Mouse (Mus musculus): ENCODE data around the gene Acaa1a.

The Acaa1a gene

DNA sequence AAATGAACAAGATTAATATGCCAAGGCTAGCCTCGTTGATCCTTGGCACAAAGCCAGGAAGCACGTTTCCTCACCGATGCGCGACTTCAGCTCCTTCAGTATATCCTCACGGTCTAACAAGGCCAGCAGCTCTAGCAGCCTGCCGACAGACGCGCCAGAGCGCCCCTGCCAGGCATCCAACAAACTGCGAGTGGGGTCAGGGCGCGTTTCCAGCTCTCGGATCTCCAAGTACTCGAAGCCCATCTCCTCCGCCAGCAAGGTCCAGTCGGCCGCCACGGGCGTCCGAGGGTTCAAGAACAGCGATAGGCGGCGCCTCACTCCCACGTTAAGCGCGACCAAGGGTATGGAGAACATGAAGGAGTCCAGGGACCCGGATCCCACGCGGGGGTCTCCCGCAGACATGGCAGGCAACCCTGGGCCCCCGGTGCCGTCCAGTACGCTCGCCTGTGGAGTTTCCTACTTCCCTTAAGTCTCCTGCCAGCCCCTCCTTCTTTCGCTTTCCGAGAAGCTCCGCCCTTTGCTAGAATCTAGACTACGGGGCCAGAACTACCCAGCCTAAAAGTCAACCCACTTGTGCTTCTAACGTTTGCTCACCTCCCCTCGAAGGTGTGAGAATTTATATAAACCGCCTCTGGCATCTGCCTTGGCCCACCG is at the start of gene Acaa1a:
Gene Acaa1a, plus strand, starts transcription at position 119 of the 654 bp plus-strand sequence.
- peak; percentile 79 to 85 for DNase-seq

DNA sequence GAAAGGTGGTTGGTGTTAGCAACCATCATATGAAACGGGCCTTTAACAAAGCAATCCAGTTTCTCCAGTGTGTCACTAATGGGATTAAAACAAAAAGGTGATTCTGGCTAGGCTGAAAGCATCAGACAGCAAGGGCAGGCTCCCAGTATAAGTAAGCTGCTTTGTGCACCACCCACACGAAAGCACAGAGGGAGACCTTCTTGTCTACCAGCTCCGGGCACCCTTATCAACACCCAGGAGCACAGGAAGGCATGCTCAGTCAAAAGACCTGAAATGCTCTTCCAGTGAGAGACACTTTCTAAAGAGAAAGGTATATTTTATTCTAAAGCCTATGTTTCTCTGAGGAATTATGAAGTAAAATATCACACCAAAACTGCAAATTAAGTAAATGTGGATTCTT is 48.7 kb upstream of the Acaa1a start:
- DNase-seq: no peak

DNA sequence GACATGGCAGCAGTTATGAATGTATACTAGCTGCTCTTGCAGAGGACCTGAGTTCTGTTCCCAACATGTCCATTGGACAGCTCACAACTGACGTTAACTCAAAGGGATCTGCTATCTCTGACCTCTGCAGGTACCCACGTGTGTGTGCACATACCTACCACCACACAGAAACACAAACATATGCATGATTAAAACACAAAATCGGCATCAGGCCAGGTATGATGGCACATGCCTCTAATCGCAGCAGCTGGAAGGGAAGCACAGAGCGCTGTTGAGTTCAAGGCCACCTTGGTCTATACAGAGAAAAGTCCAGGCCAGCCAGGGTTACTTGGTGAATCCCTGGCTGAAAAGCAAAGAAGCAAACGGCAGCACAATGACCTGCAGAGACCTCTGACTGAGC is 41.8 kb upstream of the Acaa1a start:
- no peak for DNase-seq

DNA sequence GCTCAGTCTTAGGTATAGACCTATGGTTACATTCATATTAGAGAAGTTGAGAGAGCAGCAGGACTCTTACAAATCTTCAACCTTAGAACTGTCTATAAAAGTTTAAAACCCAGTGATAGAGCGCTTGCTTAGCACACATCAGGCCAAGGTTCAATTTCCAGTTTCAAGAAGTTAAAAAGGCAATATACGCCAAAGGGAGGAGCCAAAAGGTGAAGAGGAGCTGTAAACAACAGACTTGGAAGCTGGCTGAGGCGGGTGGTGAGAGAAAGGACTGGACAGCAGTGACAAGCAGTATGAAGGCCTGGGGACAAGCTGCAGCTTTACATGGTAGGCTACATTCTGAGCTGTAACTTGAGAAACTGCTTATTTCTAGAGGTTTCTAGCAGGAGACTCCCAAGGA is 40.9 kb upstream of the Acaa1a start:
- no peak for DNase-seq

DNA sequence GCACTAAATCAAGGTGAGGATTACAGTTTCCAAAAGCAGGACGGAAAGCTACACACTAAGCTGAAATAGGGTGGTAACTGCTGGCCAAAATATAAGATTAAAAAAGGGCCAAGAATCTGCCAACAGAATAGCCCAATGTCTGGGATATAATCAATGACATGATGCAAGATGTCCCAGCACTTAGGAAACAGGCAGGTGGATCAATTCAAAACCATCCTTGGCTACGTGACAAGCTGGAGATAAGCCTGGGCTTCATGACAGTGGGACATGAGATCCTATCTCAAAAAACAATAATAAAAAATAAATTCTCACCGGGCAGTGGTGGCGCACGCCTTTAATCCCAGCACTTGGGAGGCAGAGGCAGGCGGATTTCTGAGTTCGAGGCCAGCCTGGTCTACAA is 33.6 kb upstream of the Acaa1a start:
- DNase-seq: no peak

DNA sequence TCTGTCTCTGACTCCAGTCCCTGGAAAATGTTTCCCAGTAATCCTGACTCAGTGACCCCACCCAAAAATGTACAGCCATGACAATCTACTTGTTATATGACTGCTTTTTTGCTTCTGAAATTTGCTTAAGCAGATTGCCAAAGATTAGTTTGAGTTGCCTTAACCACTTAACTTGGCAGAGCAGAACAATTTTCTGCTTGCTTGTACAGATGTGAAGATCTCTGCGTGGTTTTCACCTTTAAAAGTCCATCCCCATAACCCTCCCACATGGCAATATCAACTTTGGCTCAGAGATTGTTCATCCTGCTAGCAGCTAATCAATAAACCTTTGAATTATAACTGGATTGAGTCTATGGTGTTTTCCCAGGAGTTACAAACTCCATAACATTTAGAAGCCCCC is 30.4 kb upstream of the Acaa1a start:
- DNase-seq: no peak

DNA sequence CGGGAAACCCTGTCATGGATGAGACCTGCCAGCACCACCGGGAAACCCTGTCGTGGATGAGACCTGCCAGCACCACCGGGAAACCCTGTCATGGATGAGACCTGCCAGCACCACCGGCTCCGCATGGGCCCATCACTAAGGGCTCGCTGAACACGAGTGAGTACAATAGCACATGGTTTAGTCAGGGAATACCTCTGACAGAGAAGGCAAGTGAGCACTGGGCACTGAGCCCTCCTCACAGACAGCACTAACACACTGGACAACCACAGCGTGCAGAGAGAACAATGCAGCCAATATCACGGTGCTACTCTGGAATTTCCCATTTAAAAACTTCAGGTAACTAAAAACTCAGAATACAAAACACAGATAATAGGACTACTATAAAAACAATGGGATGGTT is 26.4 kb upstream of the Acaa1a start:
- peak; percentile 23 to 45 for DNase-seq

DNA sequence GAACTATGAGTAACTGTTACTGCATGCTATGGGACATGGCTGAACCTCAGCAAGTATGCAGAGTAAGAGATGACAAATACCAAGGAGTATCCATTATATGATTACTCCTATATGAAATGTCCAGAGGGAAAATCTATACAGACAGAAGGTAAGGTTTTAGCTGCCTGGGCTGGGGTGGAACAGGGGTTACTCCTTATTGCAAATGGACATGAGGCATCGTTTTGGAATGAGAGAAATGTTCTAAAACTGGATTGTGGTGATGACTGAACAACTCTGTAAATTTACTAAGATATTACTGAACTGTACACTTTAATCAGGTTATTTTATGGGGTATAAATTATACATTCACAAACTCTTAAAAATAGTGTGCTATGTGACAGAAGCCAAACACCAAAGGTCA is 20.6 kb upstream of the Acaa1a start:
- DNase-seq: no peak

DNA sequence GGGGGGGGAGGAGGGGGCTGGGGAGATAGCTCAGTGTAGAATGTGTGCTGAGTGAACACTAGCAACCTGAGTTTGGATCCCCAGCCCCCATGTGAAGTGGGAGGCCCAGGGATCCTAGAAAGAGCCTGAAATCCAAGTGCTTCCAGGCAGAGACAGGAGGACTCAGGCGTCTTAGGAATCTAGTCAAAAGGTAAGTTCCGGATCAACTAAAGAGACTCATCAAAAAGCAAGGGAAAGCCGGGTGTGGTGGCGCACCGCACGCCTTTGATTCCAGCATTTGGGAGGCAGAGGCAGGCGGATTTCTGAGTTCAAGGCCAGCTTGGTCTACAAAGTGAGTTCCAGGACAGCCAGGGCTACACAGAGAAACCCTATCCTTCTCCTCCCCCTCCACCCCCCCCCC is 19.0 kb upstream of the Acaa1a start:
- no peak for DNase-seq

DNA sequence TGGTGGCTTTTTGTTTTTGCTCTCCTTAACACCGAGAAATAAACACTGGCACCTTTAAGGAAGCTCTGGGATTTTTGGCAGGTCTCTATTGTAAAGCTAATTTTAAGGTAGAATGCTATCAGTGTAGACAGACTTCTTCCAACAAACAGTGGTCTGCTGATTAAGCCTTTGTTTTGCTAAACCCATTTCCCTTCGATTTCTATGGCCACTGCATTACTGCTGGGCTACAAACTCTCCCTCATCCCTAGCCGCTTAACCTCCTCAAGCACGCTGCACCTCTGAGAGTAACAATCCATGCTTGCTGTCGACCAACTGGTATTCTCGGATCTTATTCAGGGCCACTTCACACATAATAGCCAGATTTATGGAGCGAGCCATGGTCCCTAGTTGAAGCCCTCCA is 18.5 kb upstream of the Acaa1a start:
- DNase-seq: no peak

DNA sequence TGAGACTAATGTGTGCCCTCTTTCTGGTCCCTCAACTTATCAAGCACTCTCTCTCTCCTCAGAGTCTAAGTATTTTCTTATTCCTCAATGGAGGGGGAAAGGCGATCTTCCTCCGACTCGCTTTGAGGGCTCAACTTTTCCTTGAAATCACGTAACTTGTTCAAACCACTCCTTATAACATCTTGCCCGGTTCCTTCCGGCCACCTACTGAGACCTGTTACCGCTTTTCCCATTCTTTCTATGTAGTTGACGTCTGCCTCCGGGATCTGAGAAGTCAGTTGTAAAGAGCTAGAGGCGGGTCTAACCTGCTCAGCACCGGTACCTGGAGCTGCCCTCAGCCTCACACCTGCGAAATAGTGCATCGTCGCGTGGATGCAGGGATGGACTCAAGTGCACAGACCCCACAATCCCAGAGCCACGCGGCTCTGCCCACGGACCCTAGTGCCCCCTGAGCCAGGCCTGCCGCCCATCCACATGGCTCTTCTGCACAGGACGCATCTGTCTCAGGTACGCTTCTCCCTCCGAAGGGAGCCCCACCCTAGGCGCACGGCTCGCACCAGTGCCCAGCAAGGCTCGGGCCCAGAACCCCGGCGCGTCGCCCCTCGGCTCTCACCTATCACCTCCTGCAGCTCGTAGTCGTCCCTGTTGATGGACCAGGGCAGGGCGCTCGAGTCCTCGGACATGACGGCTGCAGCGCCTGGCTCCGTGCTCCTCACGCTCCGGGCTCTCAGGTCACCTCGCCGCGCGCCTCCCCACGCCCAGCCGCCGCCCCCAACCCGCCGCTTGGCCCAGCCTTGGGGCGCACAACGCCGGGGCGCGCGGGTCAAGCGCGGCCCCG is 17.9 kb upstream of the Acaa1a start:
- no peak for DNase-seq

DNA sequence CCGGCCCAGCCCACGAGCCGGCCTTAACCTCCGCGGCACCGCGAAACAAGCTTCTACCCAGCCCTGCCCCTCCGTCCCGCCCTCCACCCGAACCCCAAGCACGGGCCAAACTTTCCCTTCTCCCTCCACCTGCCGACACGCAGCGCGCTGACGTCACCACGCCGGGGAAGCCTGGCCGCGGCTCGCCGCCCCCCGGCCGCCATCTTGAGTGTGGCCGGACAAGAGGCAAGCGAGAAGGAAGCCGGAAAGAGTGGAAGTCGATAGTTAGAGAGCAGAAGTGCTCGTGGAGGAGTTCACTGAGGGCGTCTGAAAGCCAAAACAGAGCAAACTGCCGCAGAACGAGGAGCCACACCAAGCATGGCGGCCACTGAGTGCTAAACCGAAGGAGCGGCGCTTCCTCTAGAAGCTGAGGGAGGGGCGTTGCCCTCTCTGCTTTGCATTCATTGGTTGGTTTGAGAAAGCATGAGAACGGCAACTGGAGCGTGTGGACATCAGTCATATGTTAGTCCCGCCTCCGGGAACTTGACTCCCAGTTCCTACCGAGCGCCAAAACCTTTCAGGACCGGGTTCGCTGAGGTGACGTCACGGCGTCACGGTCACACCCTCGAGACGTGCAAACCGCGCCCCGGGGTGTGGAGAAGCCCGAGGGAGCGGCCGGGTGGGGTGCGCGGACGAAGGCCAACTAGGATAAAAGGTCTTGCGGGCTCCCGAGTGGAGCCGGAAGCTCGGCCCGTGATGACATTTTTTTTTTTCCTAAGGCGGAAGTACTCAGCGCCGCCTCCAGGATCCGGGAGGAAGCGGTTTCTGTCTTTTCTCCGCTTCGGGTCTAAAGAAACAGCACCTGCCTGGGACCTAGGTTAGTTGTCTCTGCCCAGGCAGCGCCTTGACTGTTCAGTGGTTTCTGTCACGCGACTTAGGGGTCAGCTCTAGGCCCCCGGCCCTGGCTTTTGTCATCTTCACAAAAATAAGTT is 16.9 kb upstream of the Acaa1a start, which contains the start of gene Oxsr1:
Gene Oxsr1, minus strand, starts transcription at position 139 of the 971 bp plus-strand sequence.
- peak; percentile 97 to 99 for DNase-seq

DNA sequence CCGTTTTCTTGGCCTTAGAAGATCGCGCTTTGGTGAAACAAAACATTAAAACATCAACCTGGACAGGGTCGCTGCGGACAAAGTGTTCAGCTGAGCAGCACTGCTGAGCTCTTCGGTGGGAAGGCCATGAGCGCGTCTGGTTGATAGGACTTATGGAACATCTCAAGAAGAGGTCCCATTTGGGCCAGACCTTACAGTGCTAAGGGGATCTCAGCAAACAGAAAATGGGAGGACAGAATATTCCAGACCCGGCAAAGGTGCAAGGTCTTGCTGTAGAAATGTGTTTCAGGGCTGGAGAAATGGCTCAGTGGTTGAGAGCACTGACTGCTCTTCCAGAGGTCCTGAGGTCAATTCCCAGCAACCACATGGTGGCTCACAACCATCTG is 16.2 kb upstream of the Acaa1a start:
- DNase-seq: no peak

DNA sequence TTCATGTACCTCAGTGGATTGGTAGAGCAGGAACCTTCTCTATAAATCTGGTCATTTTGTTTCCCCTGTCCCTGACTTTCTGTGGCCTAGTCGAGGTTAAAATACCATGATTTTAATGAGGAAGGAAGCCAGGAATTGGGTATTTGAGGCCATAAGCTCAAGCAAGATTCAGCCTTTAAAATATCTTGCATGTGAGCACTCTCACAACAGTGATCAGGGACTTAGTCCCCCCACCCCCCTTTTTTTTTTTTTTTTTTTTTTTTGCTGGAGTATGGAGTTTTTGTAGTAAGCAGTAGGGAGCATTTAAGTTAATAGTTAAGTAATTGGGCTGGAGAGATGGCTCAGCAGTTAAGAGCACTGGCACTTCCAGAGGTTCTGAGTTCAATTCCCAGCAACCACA is 15.3 kb upstream of the Acaa1a start:
- DNase-seq: no peak

DNA sequence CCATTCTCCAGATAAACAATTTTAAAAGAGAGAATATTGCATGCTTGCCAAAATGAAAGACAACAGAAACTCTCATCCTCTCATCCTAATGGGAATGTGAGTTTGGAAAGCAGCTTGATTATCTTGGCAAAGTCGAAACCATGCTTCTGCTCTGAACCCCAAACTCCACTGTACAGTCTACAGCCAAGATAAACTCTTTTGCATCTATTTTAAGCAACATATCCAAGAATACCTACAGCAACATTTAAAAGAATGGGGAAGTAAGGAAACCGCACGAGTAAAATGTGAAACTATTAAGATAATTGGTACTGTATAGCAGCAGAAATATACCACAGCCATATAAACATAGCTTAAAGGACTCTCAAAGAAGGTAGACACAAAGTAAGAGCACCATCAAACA is 11.0 kb upstream of the Acaa1a start:
- DNase-seq: no peak

DNA sequence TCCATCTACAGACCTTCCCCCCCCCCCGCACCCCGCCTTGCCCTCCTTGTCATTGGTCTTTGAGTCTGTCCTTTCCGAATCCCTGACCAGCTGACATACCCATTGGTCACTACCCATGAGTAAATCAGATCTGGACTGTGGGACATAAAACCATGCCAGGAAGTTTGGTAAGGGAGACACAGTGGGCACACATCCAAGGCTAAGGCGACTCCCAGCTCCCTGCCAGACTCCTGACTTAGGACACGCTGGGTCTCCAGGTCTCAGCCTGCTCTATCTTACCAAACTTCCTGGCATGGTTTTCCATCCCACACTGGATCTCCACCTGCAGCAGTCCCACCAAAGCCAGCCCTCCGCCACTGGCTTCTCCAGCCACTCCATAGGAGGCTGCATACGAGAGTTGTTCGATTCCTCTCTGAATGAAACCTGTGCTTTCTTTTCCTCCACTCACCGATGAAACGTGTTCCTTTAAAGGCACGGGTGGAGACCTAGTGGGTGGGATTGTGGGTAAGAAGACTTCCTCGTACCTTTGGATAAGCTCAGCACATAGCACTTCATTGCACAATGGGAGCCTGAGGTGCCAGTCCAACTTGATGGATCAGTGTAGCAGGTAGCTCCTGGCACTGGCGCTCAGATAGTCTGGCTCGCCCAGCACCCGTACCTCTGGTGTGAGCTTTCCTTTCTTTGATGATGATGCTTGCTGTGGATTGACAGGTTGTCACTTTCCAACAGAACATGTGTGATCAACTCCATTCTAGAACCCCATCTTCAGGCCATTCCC is 9.1 kb upstream of the Acaa1a start:
- DNase-seq: no peak

DNA sequence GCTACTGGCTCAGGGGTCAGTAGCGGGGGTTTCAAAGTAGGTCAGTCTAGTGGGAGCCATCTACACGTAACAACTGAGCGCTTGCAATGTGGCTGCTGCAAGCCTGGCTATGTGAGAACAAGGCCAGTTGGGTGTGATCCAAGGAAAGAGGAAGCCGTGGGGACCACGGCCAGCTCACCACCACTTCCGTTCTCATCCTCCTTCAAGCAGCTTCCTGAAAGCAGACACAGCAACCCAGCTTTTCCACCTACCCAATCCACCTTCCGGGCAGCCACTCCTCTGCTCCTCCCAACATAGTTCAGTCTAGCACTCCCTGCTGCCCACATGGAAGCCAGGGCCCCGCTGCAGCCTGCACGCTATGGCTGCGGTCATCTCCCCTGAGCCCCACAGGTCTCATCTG is 5.2 kb upstream of the Acaa1a start:
- DNase-seq: peak; percentile 52 to 69

DNA sequence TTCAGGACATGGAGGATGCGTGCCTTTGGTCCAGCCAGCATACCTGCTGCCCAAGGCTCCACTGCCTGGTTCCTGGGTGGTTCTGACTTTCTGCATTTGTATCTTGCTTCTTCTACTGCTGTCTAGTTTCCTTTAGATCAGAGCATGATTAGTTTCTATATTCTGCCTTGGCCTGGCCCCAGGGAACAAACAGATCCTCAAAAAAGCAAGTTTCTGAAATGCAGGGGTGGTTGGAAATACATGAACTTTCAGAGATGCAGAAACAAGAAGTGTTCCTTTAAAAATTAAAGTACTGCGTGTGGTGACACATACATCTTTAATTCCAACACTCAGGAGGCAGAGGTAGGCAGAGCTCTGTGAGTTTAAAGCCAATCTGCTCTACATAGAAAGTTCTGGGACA is 4.6 kb upstream of the Acaa1a start:
- no peak for DNase-seq

DNA sequence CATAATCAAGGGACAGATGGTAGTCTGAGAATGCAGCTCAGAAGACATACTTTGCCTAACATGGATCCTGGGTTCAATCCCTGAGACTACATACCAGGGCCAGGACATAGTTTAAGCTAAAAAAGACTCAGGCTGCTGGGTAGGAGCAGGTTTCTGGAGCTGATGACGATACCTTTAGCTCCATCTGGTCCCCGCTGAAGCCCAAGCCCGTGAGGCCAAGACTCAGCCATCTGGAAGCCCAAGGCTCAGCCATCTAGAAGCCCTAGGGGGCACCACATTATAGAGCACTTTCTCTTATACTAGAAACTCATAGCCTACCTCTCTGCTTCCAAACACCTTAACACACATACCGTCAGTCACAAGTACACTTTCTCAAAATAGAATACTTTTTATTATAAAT is 3.9 kb upstream of the Acaa1a start:
- peak; percentile 30 to 37 for DNase-seq

DNA sequence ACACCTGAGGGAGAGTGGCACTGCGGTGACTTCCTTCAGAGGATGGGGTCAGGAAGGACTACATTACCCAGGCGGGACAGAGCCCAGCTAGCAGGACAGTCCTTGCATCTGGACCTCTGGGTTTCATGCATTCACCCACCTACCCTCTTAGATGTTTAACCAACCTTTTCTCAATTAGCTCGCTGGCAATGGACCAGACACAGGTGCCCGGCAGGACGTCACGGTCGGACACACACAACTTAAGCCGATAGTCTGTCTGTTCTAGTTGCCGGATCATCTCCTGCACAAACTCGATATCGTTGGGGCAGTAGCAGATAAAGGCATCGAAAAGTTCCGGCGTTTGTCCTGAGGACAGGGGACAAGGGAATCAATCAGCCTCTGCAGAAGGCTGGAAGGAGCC is 1.6 kb upstream of the Acaa1a start:
- peak in 1 of 2 experiments; percentile 38 for DNase-seq

DNA sequence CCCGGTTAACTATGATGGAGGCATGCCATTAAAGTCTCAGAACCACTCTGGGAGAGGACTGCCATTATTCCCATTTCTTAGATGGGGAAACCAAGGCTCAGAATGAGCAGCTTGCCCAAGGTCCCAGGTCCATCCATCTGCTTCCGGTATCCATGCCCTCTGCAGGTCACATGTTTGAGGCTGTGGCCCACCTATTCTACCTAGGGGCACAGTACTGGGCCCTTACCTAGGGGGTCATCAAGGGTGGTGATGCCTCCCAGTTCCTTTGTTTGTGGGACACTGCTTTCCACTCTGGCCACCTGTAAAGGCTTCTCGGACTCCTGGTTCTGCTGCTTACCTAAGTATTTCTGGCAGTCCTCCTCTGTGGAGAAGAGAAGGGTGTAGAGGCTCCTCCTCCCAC is 1.1 kb upstream of the Acaa1a start:
- DNase-seq: no peak

DNA sequence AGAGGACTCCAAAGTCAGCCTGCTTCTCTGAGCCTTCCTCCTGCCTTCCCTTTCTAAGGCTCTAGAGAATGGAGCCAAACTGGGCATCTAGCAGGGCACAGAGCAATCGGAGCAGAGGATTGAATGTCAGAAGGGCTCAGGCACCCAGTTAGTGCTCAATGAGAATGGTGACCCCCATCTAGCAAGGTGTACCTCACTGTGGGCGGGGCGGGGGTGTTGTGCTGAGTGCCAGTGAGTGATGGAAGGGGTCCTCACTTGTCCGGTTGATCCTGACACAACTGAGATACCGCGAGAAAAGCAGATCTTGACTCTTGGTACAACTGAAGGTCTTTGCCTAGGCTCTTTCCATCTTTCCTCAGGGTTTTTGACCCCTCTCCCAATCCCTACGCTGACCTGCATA is 370 bp upstream of the Acaa1a start:
- peak in 1 of 2 experiments; percentile 39 for DNase-seq

DNA sequence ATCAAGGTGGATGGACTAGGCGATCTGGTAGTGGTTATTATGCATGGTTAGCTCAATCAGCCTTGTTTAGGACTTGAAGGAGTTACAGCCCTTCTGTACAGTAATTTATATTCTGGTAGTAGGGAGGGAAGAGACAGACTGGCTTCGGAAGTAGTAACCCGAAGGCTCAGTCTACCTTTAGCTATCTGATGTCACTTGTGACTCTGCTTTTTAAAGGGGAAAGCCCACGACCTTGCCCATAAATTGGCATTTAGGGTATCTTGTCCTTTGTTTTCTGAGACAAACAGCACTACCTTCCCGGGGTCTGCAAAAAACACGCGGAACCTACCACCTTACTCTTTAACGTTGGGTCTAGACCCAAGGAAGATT is 720 bp downstream of the Acaa1a start:
- DNase-seq: no peak

Data from cerebellum, postnatal 14 days (tissue).